Mouse (Mus musculus): ENCODE data around the gene G3bp1. TPM values are rescaled to one million over a fixed set of nuclear protein-coding genes. Genes with fewer than 3 reads are reported as not detected.

The G3bp1 gene
- polyA plus RNA-seq, 1 experiment = 79.1 TPM

DNA sequence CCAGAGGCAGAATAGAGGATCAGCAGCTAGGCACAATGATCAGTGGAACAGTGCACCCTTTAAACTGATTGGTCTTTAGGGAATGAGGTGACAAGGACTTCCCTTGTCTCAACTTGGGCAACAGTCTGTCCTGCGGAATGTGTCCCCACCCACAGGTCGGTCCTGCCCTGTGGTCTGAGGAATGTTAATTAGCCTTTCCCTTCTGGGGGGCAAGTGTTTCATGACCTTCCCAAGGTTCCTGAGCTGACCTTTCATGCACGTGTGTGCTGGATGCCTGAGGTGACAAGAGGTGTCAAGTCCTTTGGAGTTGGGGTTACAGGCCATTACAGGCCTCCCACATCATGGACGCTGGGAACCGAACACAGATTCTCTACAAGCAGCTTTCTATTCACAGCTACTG, 29.8 kb upstream of the G3bp1 start:
- TF ChIP-seq CTCF (IDR thresholded peaks at IDR 0.05; ENCODE audit: borderline replicate concordance, insufficient read depth, low read length) (no peak), POLR2A (IDR thresholded peaks at IDR 0.05; ENCODE audit: low read depth, low read length) (no peak)
- Histone ChIP-seq H3K4me3 (ENCODE audit: insufficient read depth, low read length) (no peak overlapping the region), H3K27ac (ENCODE audit: insufficient read depth, low read length) (no peak overlapping the region), H3K4me1 (ENCODE audit: control insufficient read depth, insufficient read depth, low read length) (0 out of 2 replicates have a peak, but pooled peaks cover 2% of the 10 kb centered on the region)

DNA sequence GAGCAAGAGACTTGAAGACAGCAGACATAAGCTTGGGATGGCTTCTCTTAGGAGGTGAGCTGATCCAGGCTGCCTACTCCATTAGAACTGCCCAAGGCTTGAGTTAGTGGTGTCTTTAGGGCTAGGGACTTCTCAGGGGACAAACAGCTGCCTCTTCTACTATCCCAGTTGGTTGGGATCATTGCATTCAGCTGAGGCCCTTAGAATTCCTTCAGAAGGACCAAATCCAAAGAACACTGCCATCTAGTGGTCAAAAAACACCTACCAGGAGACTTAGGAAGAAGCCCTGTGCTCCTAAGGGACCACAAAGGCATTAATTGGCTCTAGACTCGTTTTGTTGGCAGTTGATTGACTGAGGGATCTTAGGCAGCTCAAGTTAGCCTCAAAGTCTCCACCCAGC, 24.7 kb upstream of the G3bp1 start:
- Histone ChIP-seq H3K4me1 (ENCODE audit: control insufficient read depth, insufficient read depth, low read length) (peaks cover 11% of the 10 kb centered on the region; the same call in 1 of the 2 replicates), H3K27ac (ENCODE audit: insufficient read depth, low read length) (peak overlapping the region; percentile 66), H3K4me3 (ENCODE audit: insufficient read depth, low read length) (no peak overlapping the region)
- no peak for TF ChIP-seq CTCF (IDR thresholded peaks at IDR 0.05; ENCODE audit: borderline replicate concordance, insufficient read depth, low read length)

DNA sequence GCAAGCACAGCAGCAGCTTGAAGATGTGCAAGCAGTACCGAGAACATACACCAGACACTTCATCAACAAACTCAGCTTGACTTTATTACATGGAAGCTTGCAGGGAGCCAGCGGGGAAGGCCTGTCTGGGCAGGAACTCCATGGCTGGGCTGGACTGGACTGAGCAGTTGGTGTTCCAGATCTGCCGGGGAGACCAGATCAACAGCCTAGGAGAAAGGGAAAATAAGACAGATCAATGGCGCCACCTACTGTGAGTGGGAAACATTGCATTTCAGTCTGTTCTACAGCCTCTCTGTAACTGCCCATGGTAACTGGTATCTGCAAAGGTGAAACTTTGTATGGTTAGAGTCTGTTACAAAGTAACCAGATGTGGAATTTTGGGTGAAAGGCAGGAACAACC, 22.9 kb upstream of the G3bp1 start:
- H3K4me1 ChIP-seq (ENCODE audit: control insufficient read depth, insufficient read depth, low read length) = peaks cover 11% of the 10 kb centered on the region; the same call in 1 of the 2 replicates
- H3K27ac ChIP-seq (ENCODE audit: insufficient read depth, low read length) = peak overlapping the region; percentile 66
- TF ChIP-seq POLR2A (IDR thresholded peaks at IDR 0.05; ENCODE audit: low read depth, low read length) (no peak), CTCF (IDR thresholded peaks at IDR 0.05; ENCODE audit: borderline replicate concordance, insufficient read depth, low read length) (0 out of 2 replicates have a peak, but pooled peaks have one; percentile 26)
- H3K4me3 ChIP-seq (ENCODE audit: insufficient read depth, low read length) = no peak overlapping the region

DNA sequence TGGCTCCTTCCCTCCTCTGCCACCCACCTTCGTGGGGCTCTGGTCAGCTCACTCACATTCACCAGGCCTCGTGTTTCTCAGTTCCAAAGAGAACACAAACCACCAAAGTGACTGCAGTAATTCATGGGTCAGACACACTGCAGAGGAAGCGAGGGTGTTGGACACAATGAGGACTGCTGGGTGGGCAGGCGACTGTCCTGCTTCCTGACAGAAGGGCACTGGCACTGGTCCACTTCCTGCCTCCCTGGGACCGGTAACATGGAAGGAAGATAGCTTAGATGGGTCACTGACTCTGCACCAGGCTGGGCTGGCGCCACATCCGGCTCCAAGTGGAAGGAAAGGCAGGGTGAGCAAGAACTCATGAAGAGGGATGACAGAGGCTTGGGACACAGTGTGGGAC, 20.0 kb upstream of the G3bp1 start:
- Histone ChIP-seq H3K4me1 (ENCODE audit: control insufficient read depth, insufficient read depth, low read length) (peaks cover 11% of the 10 kb centered on the region; the same call in 1 of the 2 replicates), H3K27ac (ENCODE audit: insufficient read depth, low read length) (no peak overlapping the region), H3K4me3 (ENCODE audit: insufficient read depth, low read length) (no peak overlapping the region)
- TF ChIP-seq POLR2A (IDR thresholded peaks at IDR 0.05; ENCODE audit: low read depth, low read length) (no peak), CTCF (IDR thresholded peaks at IDR 0.05; ENCODE audit: borderline replicate concordance, insufficient read depth, low read length) (no peak)

DNA sequence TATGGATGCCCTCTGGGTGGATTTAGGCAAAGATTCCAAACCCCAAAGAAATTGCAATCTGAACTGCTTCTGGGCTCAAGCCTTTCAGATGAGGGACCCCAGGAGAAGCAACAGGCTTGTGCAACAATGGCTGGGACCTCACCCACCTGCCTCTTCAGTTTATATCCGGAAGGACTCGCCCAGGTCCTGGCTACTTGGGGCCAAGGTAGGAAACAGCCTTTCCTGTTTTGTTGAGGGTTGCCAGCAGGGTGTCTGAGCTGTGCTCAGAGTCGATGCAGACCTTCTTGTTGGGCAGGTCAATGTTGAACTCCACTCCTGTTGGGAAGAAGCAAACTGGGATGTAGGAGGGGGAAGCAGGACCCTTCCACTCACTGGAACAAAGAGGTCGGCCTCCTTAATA, 19.2 kb upstream of the G3bp1 start:
- Histone ChIP-seq H3K27ac (ENCODE audit: insufficient read depth, low read length) (no peak overlapping the region), H3K4me3 (ENCODE audit: insufficient read depth, low read length) (no peak overlapping the region), H3K4me1 (ENCODE audit: control insufficient read depth, insufficient read depth, low read length) (peaks cover 6% of the 10 kb centered on the region; the same call in 1 of the 2 replicates)
- TF ChIP-seq POLR2A (IDR thresholded peaks at IDR 0.05; ENCODE audit: low read depth, low read length) (no peak), CTCF (IDR thresholded peaks at IDR 0.05; ENCODE audit: borderline replicate concordance, insufficient read depth, low read length) (no peak)

DNA sequence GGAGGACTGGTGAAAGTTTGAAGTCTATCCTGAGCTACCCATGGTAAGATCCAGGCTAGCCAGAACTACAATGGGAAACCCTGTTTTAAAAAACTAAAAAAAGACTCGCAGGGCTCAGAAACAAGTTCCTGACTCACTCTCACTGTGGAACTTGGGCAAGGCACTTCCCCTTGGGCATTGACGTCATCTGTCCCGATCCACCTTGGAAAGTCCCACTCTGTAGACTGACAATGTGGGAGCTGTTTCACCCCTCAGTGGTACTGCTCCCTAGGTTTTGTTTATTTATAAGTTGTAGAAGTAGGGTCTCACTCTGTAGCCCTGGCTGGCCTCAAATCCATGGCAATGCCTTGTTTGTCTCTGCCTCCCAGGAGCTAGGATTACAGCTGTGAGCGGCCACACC, 15.8 kb upstream of the G3bp1 start:
- Histone ChIP-seq H3K4me3 (ENCODE audit: insufficient read depth, low read length) (no peak overlapping the region), H3K27ac (ENCODE audit: insufficient read depth, low read length) (no peak overlapping the region), H3K4me1 (ENCODE audit: control insufficient read depth, insufficient read depth, low read length) (peaks cover 8% of the 10 kb centered on the region)
- TF ChIP-seq CTCF (IDR thresholded peaks at IDR 0.05; ENCODE audit: borderline replicate concordance, insufficient read depth, low read length) (no peak), POLR2A (IDR thresholded peaks at IDR 0.05; ENCODE audit: low read depth, low read length) (no peak)

DNA sequence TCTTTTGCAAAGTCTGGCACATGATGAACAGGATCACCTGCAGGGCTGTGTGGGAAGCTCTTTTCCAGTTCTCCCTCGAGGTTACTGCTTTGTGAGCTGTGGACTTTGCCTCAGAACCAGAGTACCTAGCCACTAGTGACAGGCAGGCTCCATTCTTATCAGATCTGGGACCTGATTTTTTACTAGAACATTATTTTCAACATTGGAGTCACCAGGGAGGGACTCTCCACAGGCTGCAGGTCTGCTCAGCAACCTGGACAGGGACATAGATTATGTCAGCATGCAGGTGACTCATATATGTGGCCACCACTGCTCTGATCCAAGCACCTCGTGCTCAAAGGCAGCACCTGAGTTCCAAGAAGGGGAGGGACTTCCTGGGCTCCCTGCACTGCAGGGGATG, 14.3 kb upstream of the G3bp1 start:
- H3K27ac ChIP-seq (ENCODE audit: insufficient read depth, low read length) = no peak overlapping the region
- H3K4me1 ChIP-seq (ENCODE audit: control insufficient read depth, insufficient read depth, low read length) = peaks cover 13% of the 10 kb centered on the region
- no peak overlapping the region for H3K4me3 ChIP-seq (ENCODE audit: insufficient read depth, low read length)
- TF ChIP-seq POLR2A (IDR thresholded peaks at IDR 0.05; ENCODE audit: low read depth, low read length) (no peak), CTCF (IDR thresholded peaks at IDR 0.05; ENCODE audit: borderline replicate concordance, insufficient read depth, low read length) (no peak)

DNA sequence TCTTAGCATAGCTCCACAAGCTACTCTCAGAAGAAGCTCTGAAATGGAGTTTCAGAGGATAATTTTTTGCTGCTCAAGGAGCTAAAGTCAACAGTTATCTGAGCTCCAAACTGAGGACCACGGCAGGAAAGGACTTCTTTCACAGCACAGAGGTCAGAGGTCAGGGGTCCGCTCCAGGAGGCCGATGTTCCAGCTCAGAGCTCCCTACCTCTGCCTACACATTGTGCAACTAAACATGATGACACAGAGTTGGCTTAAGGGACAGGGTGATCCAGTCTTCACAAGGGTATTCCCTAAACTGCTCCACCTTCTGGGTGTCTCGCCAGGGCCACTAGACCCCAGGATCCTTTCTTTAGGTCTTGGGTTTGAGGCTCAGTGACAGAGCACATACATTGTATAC, 11.0 kb upstream of the G3bp1 start:
- no peak for TF ChIP-seq CTCF (IDR thresholded peaks at IDR 0.05; ENCODE audit: borderline replicate concordance, insufficient read depth, low read length)
- no peak for TF ChIP-seq POLR2A (IDR thresholded peaks at IDR 0.05; ENCODE audit: low read depth, low read length)
- H3K4me1 ChIP-seq (ENCODE audit: control insufficient read depth, insufficient read depth, low read length) = peaks cover 13% of the 10 kb centered on the region
- H3K27ac ChIP-seq (ENCODE audit: insufficient read depth, low read length) = no peak overlapping the region
- no peak overlapping the region for H3K4me3 ChIP-seq (ENCODE audit: insufficient read depth, low read length)

DNA sequence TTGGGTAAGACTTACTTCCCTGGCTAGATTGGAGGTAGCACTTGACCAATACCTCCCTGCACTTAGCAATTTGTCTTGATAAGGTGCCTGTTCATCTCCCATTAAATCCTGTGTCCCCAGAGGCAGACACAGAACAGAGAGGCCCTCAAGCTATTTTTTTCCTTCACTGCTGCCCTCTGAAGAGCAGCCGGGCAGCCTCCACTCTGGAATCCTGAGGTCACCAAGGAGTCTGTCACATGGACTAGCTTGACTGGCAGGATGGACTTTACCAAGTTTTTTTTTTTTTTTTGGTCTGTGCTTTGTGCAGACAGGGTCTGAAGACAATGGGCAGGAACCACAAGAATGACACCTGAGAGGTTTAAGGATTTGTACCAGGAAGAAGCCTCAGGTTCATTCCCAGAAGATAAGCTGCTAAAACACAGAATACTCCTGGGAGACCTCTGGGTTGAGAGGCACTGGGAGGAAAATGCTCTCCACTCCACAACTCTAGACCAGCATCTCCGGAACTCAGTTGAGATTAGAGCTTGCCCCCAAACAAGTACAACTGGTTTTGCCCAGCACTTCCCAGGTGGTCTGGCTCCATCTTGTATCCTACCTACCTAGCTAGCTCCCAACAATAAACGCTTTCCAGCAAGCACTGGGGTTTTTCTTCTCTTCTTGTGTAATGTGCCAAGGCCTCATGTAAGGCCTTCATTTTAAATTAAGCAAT, 9.5 kb upstream of the G3bp1 start:
- Histone ChIP-seq H3K4me1 (ENCODE audit: control insufficient read depth, insufficient read depth, low read length) (peaks cover 13% of the 10 kb centered on the region), H3K27ac (ENCODE audit: insufficient read depth, low read length) (no peak overlapping the region), H3K4me3 (ENCODE audit: insufficient read depth, low read length) (peak overlapping the region; percentile 88)
- TF ChIP-seq POLR2A (IDR thresholded peaks at IDR 0.05; ENCODE audit: low read depth, low read length) (no peak), CTCF (IDR thresholded peaks at IDR 0.05; ENCODE audit: borderline replicate concordance, insufficient read depth, low read length) (no peak)

DNA sequence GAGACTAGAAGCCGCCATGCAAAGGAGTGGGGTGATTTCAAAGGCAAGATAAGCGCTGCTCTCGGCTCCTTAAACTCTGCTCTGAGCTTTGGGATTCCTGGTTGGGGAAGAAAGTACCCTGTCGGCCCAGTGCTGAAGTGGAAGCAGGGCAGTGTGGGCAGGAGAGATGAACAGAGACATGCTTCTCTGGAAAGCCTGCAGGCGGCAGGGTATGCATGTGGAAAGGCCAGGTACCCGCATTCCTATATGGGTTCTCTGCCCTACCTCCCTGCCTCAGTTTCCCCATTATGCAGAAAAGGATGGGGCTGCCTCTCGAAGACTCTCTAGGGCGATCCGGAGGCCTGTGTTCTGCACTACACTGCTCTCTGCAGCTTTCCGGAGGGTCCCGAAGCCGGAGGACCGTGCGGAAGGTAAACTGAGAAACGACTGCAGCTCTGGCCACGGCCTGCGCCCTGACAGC, 8.9 kb upstream of the G3bp1 start:
- Histone ChIP-seq H3K27ac (ENCODE audit: insufficient read depth, low read length) (no peak overlapping the region), H3K4me1 (ENCODE audit: control insufficient read depth, insufficient read depth, low read length) (peaks cover 8% of the 10 kb centered on the region; the same call in 1 of the 2 replicates), H3K4me3 (ENCODE audit: insufficient read depth, low read length) (peak overlapping the region; percentile 88)
- TF ChIP-seq POLR2A (IDR thresholded peaks at IDR 0.05; ENCODE audit: low read depth, low read length) (no peak), CTCF (IDR thresholded peaks at IDR 0.05; ENCODE audit: borderline replicate concordance, insufficient read depth, low read length) (0 out of 2 replicates have a peak, but pooled peaks have one; percentile 7)
